Mouse (Mus musculus): ENCODE measurements around the gene Olfr548-ps1.
"Not testable (repeated sequence)": the region's sequence is repeated elsewhere in the genome, so short reads cannot be mapped to it uniquely, and the experiment has no call there.

Olfr548-ps1 gene

DNA sequence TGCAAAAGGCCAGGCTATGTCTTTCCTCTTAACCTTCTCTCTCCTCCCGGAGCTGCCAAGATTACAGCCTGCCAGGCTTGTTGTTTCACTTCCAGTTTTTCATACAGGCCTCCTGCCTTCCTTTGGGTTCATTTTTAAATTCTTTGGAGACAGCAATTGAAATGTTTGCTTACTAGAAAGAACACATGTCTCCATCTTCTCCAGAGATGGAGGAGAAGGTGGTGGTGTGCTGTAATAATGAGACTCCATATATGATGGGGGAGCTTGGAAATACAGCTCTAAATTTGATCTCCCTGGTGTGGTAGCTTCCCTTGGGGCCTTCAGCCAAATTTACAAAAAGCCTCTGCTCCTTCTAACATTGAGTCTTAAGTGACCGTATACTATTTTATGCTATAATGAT is at the start of gene Olfr548-ps1:
Gene Olfr548-ps1, plus strand, starts transcription at position 301 of the 400 bp plus-strand sequence.
- no peak for DNase-seq

DNA sequence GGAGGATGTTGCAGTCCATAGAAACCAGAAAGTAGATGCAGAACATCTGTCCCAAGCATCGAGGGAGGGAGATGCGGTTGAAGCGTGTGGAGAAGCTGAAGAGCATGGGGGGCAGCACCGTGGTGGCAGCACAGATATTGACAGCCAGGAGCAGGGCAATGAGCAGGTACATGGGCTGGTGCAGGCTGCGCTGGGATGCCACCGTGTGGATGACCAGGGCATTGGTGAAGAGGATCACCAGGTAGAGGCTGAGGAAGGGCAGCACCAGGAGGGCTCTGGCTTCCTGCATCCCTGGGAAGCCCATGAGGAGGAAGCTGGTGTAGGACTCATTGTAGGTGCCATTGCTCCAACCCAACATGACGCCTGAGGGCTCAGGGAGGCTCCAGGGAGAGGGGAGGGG is 46.3 kb upstream of the Olfr548-ps1 start:
- not testable (repeated sequence) for DNase-seq

DNA sequence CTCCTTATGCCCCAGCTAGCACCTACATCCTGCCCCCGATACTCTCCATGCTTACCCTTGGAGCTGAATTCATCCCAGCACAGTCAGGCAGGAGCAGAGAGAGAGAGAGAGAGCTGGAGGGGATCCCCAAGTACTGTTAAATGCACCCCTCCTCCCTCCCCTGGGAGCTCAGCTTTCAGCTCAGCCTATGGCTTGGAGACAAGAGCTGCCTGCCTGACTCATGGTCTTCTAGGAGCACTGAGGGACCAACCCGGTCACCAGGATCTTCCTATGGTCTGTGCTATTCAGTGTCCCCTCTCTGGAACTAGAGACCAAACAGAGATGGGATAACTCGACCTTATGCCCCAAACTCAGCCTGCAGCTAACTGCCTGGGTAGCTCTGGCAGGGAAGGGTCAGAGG is 41.2 kb upstream of the Olfr548-ps1 start, which contains the start of gene Olfr545:
Gene Olfr545, minus strand, starts transcription at position 101 of the 400 bp plus-strand sequence.
- no peak for DNase-seq

DNA sequence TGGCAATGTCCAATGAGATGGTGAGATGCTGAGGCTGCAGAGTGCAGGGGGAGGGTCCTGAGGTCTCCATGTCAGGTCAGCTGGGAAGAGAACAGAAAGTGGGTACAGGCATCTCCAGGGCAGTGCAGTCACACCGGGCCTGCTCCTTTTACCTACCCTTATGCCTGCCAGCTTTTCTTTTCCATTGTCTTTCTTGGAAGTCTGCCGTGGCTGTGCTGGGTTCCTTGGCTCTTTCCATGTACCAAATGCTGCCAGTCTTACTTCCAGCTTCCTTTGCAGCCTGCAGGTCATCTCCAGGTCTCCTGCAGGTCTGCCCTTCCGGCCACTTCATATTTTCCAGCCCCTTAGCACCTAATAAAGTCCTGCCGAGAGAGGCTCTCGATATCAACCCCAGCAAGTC is 38.7 kb upstream of the Olfr548-ps1 start:
- DNase-seq: no peak

DNA sequence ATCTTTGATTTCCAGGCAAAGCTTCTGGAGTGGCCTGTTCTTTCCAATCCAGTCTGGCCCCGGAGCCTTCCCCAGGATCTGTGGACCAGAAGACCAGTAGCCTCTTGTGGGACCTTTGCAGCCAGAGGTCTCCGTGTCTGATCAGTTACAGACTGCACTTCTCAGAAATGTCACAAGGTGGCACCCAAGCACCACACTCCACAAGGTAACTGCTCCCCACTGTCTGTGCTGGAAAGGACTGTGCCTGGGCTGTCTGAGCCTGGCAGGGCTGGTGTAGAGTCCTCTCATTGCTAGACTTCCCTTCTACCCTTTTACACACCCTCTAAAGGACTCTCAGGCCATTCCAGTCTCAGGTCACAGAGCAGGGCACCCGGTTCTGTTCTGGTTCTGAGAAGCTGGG is 33.8 kb upstream of the Olfr548-ps1 start:
- DNase-seq: peak; percentile 65 to 84

- DNase-seq: no peak
These were observed 32.6 kb upstream of the Olfr548-ps1 start for GRCm38 (mm10) chr7:102508066-102508465.

- DNase-seq: no peak
These were observed 32.0 kb upstream of the Olfr548-ps1 start for GRCm38 (mm10) chr7:102508666-102509065.

GRCm38 (mm10) chr7:102509726-102510125 is 31.0 kb upstream of the Olfr548-ps1 start:
- DNase-seq: no peak

- no peak for DNase-seq
These were observed 28.8 kb upstream of the Olfr548-ps1 start for GRCm38 (mm10) chr7:102511927-102512326.

GRCm38 (mm10) chr7:102512814-102513435 is 27.8 kb upstream of the Olfr548-ps1 start:
- DNase-seq: peak; percentile 84 to 87

- no peak for DNase-seq
These were observed 26.6 kb upstream of the Olfr548-ps1 start for GRCm38 (mm10) chr7:102514144-102514543.

GRCm38 (mm10) chr7:102516261-102517050 is 24.2 kb upstream of the Olfr548-ps1 start:
- DNase-seq: peak; percentile 14 to 44

DNA sequence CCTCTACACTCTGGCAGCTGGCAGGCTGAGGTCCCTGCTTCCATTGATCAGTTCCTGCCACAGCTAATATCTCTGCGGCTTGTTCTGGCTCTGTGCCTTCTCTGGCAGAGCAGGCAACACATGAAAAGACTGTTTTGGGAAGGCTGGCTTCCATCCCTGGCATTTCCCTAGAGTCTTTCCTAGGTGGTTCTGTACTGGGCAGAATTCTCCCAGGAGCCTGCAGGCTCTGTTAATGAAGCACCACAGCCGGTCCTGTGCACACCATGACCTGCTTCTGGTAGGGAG is 23.7 kb upstream of the Olfr548-ps1 start:
- DNase-seq: no peak

DNA sequence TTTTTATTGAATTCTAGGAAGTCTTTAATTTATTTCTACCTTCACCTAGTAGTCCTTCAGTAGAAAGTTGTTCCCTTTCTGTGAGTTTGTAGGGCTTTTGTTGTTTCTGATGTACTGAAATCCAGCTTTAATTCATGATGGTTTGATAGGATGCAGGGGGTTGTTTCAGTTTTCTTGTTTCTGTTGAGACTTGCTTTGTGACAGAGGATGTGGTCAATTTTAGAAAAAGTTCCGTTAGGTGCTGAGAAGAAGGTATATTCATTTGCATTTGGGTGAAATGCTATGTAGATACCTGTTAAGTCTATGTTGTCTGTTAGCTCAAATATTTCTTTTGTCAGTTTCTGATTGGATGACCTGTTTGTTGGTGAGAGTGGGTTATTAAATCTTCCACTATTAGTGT is 11.6 kb upstream of the Olfr548-ps1 start:
- no peak for DNase-seq

DNA sequence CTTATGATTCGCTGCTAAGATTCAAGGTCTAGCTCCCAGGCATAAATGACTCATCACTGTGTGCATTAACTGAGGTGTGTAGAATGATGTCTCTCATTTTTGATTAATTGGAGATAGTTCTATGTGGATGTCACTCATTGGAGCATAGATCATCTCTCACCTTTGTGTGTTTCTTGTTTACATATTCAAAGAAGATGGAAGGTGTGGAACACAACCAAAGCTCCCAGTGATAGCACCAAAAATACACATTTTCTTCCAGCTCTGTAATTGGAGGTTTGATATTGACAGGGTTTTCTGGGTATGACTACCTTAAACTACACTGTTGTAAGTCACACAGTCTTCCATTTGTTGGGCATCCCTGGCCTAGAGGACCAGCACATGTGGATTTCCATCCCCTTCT is 6.2 kb upstream of the Olfr548-ps1 start, which contains the start of gene Olfr547:
Gene Olfr547, plus strand, starts transcription at position 301 of the 400 bp plus-strand sequence.
- no peak for DNase-seq

DNA sequence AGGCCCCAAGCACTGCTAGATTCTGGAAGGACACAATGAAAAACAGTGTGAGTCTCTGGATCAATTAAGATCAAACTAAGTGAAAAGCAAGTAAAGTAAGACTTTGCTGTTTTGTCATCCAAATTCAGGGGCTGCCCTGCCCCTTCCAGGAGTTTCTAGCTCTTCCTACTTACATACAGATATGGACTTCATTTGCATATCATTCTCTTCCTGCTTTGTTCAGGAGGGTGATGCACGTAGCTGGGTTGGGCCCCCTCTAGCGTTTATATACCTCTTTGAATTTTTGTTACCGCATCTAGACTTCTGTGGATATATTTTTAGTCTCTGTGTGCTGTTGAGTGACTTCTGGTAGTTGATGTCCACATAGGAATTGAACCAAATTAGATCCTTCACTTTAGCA is 555 bp downstream of the Olfr548-ps1 start:
- DNase-seq: no peak

DNA sequence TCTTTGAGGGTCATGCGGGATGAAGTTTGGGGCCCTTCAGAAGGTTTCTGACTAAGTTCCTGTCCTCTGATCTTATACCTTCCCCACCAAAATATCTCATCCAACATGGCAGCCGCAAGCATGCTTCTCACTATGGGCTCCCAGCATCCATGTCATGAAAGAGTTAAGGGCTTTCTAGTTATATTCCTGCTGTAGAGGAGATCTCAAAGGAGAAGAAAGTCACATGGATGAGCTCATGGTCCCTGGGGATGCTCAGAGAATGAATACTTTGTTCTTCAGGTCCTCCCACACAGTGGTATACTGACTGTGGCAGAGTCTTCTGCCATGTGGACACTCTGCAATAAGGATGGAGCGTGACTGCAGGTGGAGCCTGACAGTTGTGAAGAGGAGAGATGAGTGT is 8.9 kb downstream of the Olfr548-ps1 start, which contains the start of gene Olfr549:
Gene Olfr549, plus strand, starts transcription at position 301 of the 400 bp plus-strand sequence.
- DNase-seq: no peak

- DNase-seq: no peak
These were observed 12.6 kb downstream of the Olfr548-ps1 start for GRCm38 (mm10) chr7:102553279-102553678.

GRCm38 (mm10) chr7:102564999-102565997 is 24.6 kb downstream of the Olfr548-ps1 start, which contains the start of gene Trim21:
Gene Trim21, minus strand, starts transcription at chr7:102565486.
- DNase-seq: peak; percentile 93 to 95

GRCm38 (mm10) chr7:102566219-102566618 is 25.5 kb downstream of the Olfr548-ps1 start:
- no peak for DNase-seq

DNA sequence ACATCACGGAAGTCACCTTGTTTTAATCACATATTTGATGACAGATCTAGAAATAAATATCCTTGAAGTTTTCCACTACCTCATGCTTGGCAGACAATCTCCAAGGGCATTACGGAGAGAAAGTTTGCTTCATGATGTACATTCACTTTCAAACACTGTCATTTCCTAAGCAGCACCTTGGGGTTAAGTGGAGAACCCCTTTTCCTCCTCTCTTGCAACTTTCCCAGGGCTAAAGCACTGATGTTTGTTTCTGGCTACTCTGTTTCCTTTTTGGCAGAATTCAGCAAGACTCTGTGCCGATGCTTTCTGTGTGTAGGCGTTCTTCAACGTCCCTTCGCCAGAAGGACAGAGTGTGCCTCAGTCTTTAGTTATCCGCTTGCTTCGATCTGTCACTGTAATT is 30.4 kb downstream of the Olfr548-ps1 start, which contains the start of gene Olfr550:
Gene Olfr550, plus strand, starts transcription at position 301 of the 400 bp plus-strand sequence.
- DNase-seq: no peak

DNA sequence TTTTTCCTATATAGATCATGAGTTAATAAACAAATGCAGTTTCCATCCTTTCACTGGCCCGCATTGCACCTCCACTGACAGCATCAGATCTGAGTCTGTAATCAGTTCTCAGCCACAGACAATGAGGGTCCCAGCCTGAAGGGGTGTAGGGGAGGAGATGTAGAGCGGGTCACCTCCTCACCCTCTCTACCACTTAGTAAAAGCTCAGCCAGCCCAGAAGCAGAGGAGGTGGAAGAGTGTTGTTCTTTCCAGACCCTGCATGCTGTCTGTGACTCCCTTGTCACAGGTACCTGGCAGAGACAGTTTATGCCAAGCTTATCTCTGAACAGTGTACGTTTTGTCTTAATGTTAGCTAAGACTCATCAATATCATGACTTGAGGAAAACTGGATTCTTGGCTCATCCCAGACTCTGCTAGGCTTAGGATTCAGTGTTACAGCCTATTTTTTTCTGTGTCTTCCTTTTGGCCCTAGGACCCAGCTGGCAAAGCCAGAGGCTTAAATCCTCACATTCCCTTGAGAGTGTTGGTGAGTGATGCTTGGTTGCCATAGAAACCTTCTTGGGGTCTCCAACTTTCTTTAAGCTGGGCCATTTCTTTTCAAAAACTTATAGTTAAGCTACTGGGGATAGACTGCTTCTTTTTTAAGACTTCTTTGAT is 32.6 kb downstream of the Olfr548-ps1 start:
- no peak for DNase-seq

Measured in kidney, postnatal 25 days (tissue).